Mouse (Mus musculus): Measurements from ENCODE around the gene Gm10842.

GRCm38 (mm10) chr11:105166780-105167179 lies 20.1 kb downstream of the Gm10842 start:
- no peak for TF ChIP-seq POLR2A (IDR thresholded peaks at IDR 0.05; ENCODE audit: extremely low read depth, insufficient read depth, low read length)
- no peak for TF ChIP-seq CTCF (IDR thresholded peaks at IDR 0.05; ENCODE audit: low read depth, low read length)

Data from liver, adult 2 months (tissue).